Mouse (Mus musculus) embryo, embryonic 10 days (tissue): ENCODE results near the gene Gls2.
A peak's percentile ranks its signal among the peaks of the same experiment; 100 is the strongest.
"Not testable (repeated sequence)": the region's sequence is repeated elsewhere in the genome, so short reads cannot be mapped to it uniquely, and the experiment has no call there.

Source experiments
- DNase-seq: peaks from one replicate; pipeline ENCODE4 v3.0.0-alpha.2; 2015; ENCODE audit warnings: low spot score

Gls2 gene

GRCm38 (mm10) chr10:128194551-128195461 is 549 bp downstream of the Gls2 start:
- DNase-seq: no peak

- DNase-seq: no peak
Measured at GRCm38 (mm10) chr10:128201856-128202255, 7.6 kb downstream of the Gls2 start.

GRCm38 (mm10) chr10:128204941-128205340 is 10.7 kb downstream of the Gls2 start:
- no peak for DNase-seq

- DNase-seq: no peak
Measured at GRCm38 (mm10) chr10:128208326-128208725, 14.1 kb downstream of the Gls2 start.

- no peak for DNase-seq
Measured at GRCm38 (mm10) chr10:128209311-128210009, 15.2 kb downstream of the Gls2 start.

- no peak for DNase-seq
Measured at GRCm38 (mm10) chr10:128210131-128210530, 15.9 kb downstream of the Gls2 start.

- DNase-seq: no peak
Measured at GRCm38 (mm10) chr10:128210954-128211353, 16.7 kb downstream of the Gls2 start.

- DNase-seq: peak; percentile 98
Measured at GRCm38 (mm10) chr10:128211390-128212108, 17.3 kb downstream of the Gls2 start, which contains the start of gene Spryd4. Spryd4 (minus strand) TSS chr10:128211807.

GRCm38 (mm10) chr10:128212148-128212547 is 17.9 kb downstream of the Gls2 start:
- no peak for DNase-seq

GRCm38 (mm10) chr10:128212871-128213323 is 18.6 kb downstream of the Gls2 start:
- peak; percentile 82 for DNase-seq

- DNase-seq: not testable (repeated sequence)
Measured at GRCm38 (mm10) chr10:128214112-128214511, 19.9 kb downstream of the Gls2 start.

- no peak for DNase-seq
Measured at GRCm38 (mm10) chr10:128214981-128215380, 20.7 kb downstream of the Gls2 start.

- no peak for DNase-seq
Measured at GRCm38 (mm10) chr10:128218387-128219117, 24.3 kb downstream of the Gls2 start.

- DNase-seq: peak; percentile 39
Measured at GRCm38 (mm10) chr10:128221533-128222286, 27.5 kb downstream of the Gls2 start.

GRCm38 (mm10) chr10:128225064-128225463 is 30.8 kb downstream of the Gls2 start:
- DNase-seq: no peak

- DNase-seq: no peak
Measured at GRCm38 (mm10) chr10:128225538-128225937, 31.3 kb downstream of the Gls2 start, which contains the start of gene Mip. Mip (plus strand) TSS chr10:128225838.

GRCm38 (mm10) chr10:128227592-128227991 is 33.3 kb downstream of the Gls2 start:
- DNase-seq: no peak

GRCm38 (mm10) chr10:128228009-128228408 is 33.8 kb downstream of the Gls2 start:
- no peak for DNase-seq

GRCm38 (mm10) chr10:128230582-128230981 is 36.3 kb downstream of the Gls2 start:
- no peak for DNase-seq

- DNase-seq: no peak
Measured at GRCm38 (mm10) chr10:128231146-128231545, 36.9 kb downstream of the Gls2 start.
